Mouse (Mus musculus) brain, embryonic 14.5 days (tissue): ENCODE measurements around the gene Pigu.

Experiments used
- CTCF ChIP-seq: fragments of 200-500 bp; IDR thresholded peaks from 2 replicates; pipeline ENCODE4 v1.5.1; 2012; ENCODE audit warnings: inconsistent platforms, mild to moderate bottlenecking, moderate library complexity, borderline replicate concordance; ENCODE audit not compliant: insufficient read depth, insufficient read length; ENCODE audit errors: extremely low read depth
- POLR2A ChIP-seq: fragments of 200-500 bp; IDR thresholded peaks from 2 replicates; pipeline ENCODE4 v1.6.1; 2012; ENCODE audit warnings: mild to moderate bottlenecking, inconsistent platforms, borderline replicate concordance; ENCODE audit not compliant: poor library complexity, insufficient read depth, insufficient read length, severe bottlenecking; ENCODE audit errors: extremely low read depth

GRCm38 (mm10) chr2:155235746-155236361 is 121.4 kb downstream of the Pigu start:
- no peak for TF ChIP-seq POLR2A
- TF ChIP-seq CTCF, result no peak
